Mouse (Mus musculus) heart, embryonic 14.5 days (tissue): Measurements from ENCODE around the gene Avpi1. TPM values are rescaled to one million over a fixed set of nuclear protein-coding genes. Genes with fewer than 3 reads are reported as not detected.

Source experiments
- ATAC-seq: fragments of 200-750 bp; cut with Nextera tagmentation; 2 replicates; pipeline ENCODE4 v1.8.0; 2017; ENCODE audit warnings: low read depth, moderate TSS enrichment; ENCODE audit not compliant: insufficient number of reproducible peaks, insufficient read depth, low FRiP score
- H3K27ac ChIP-seq, 2 experiments: fragments of 200-500 bp in 1 of 2; fragments of 300-500 bp in 1 of 2; sonication (generic) in 1 of 2; replicated peaks in 1 of 2; 2 replicates each; pipeline ENCODE4 v1.5.1; 2012 to 2014; ENCODE audit warnings: low read depth in 2 of 2, low read length in 2 of 2, control low read depth in 1 of 2, mild to moderate bottlenecking in 1 of 2, mixed read lengths in 1 of 2; ENCODE audit not compliant: control insufficient read depth in 1 of 2, insufficient read depth in 1 of 2
- H3K27me3 ChIP-seq: fragments of 300-500 bp; sonication (generic); 2 replicates; pipeline ENCODE4 v1.6.1; 2014; ENCODE audit warnings: mild to moderate bottlenecking, low read length, control low read depth; ENCODE audit not compliant: control insufficient read depth, insufficient read depth
- H3K36me3 ChIP-seq: fragments of 300-500 bp; sonication (generic); 2 replicates; pipeline ENCODE4 v1.6.1; 2014; ENCODE audit warnings: mild to moderate bottlenecking, control low read depth, low read length, mixed read lengths; ENCODE audit not compliant: control insufficient read depth, insufficient read depth
- H3K4me1 ChIP-seq, 2 experiments: fragments of 200-500 bp in 1 of 2; fragments of 300-500 bp in 1 of 2; sonication (generic) in 1 of 2; 2 replicates each; pipeline ENCODE4 v1.6.1; 2012 to 2014; ENCODE audit warnings: low read length in 2 of 2, control low read depth in 1 of 2, mixed read lengths in 1 of 2; ENCODE audit not compliant: control insufficient read depth in 2 of 2, insufficient read depth in 2 of 2
- H3K4me2 ChIP-seq: fragments of 300-500 bp; sonication (generic); 2 replicates; pipeline ENCODE4 v1.6.1; 2014; ENCODE audit warnings: mild to moderate bottlenecking, low read length
- H3K4me3 ChIP-seq, 2 experiments: fragments of 200-500 bp in 1 of 2; fragments of 300-500 bp in 1 of 2; sonication (generic) in 1 of 2; 2 replicates each; pipeline ENCODE4 v1.5.1; 2012 to 2014; ENCODE audit warnings: low read length in 2 of 2, mild to moderate bottlenecking in 2 of 2, control low read depth in 1 of 2, low read depth in 1 of 2, moderate library complexity in 1 of 2; ENCODE audit not compliant: control insufficient read depth in 1 of 2, insufficient read depth in 1 of 2
- H3K9ac ChIP-seq: fragments of 300-500 bp; sonication (generic); 2 replicates; pipeline ENCODE4 v1.6.1; 2014; ENCODE audit warnings: mild to moderate bottlenecking, low read length
- H3K9me3 ChIP-seq: fragments of 300-500 bp; sonication (generic); 2 replicates; pipeline ENCODE4 v1.6.1; 2016; ENCODE audit warnings: low read length, control low read depth; ENCODE audit not compliant: control insufficient read depth
- WGBS: fragments of 180-500 bp; shearing (Covaris S2); extraction: QIAGEN DNeasy Blood & Tissue Kit; methylation state at CpG from one replicate; pipeline ENCODE4 v1.1.7; 2014; 5-methylcytosine and 5-hydroxymethylcytosine counted together
- polyA plus RNA-seq: library from polyadenylated mRNA; unstranded; fragments of >200 nt; fragmentation: Nextera tagmentation; extraction: Ambion mirVana; gene quantifications from 2 replicates; pipeline ENCODE4 v1.2.1, GENCODE M21; 2014

The Avpi1 gene
- polyA plus RNA-seq, 1 experiment from 2014 or later = 38.2 TPM

DNA sequence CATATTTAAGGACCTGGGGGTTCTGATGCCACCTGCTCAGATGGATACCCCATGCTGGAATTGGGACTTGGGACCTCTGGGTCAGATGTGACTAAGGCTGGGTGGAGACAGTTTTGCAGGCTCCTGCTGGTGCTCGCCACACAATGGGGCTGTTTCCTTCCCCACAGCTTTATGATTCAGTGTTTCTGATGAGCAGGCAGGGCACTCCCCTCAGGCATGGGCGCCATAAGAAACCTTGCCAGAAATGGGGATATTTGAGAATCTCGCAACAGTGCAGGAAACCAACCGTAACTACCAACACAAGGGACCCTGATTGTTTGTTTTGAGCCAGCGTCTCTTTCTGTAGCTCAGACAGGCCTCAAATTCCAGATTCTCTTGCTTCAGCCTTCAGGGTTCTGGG, 2.2 kb upstream of the Avpi1 start:
- 76% methylated on average over 5 of the region's 5 CpGs for WGBS
- Histone ChIP-seq H3K4me3 (no peak overlapping the region), H3K27me3 (no peaks in the 10 kb centered on the region), H3K27ac (no peak overlapping the region), H3K36me3 (no peaks in the 10 kb centered on the region), H3K9ac (no peak overlapping the region), H3K9me3 (no peaks in the 10 kb centered on the region), H3K4me2 (no peak overlapping the region), H3K4me1 (peaks cover 23 to 32% of the 10 kb centered on the region in 2 experiments)
- no peak for ATAC-seq

DNA sequence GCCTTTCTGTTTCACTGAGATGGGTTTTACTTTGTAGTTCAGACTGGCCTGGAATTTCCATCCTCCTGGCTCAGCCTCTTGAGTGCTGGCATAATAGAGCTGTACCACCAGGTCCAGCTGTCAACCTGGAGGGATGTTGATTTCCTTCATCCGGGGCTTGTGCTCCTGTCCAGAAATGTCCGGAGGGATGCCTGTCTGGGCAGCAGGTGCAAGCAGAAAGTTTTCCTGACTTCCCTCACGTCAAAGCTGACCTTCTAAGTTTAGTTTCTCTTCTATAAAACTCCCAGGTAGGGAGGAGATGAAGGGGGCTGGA, 1.4 kb upstream of the Avpi1 start:
- ATAC-seq = no peak
- no peak overlapping the region for H3K4me2 ChIP-seq
- H3K4me1 ChIP-seq = peaks cover 25 to 39% of the 10 kb centered on the region in 2 experiments
- 71% methylated on average over 3 of the region's 3 CpGs for WGBS
- no peaks in the 10 kb centered on the region for H3K27me3 ChIP-seq
- no peaks in the 10 kb centered on the region for H3K36me3 ChIP-seq
- H3K4me3 ChIP-seq = no peak overlapping the region
- no peaks in the 10 kb centered on the region for H3K9me3 ChIP-seq
- no peak overlapping the region for H3K9ac ChIP-seq
- peak overlapping the region; percentile 83 to 91; a peak in 3 of 4 replicates for H3K27ac ChIP-seq

DNA sequence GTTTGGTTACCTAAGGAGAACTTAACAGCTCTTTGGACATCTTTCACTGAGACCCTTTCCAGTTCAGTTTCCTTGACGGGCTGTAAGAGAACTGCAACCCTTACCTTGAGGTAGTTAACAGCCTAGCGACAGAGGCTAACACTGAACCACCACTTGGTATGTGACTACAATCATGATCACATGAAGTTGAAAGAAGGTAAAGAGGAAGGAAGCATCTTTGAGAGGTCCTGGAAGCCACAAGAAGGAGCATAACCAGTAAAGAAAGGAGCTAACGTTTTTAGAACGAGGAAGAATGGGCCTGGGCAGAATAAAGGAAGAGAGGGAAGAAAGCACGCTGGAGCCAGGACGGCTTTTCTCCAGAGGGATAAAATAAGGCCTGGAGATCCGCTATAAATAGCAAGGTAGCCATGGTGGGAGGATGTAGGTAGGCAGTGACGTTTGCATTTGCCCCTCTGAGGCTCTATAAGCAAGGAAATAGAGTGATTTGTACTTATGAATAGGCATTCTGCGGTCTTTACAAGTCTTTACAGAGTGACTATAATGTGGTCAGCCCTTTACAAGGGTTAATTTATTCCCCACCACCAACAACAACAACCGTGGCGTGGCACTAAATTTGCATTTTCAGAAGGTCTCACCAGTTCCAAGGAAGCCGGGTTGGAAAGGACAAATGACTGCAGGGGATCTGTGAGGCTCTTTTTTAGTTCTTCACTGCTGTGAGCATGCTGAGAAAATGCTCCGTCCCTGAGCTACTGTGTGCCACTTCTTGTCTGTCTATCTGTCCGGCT, 842 bp upstream of the Avpi1 start:
- Histone ChIP-seq H3K27ac (peak overlapping the region; percentile 83 to 91), H3K27me3 (no peaks in the 10 kb centered on the region), H3K36me3 (peaks cover 5% of the 10 kb centered on the region; the same call in 1 of the 2 replicates), H3K4me3 (peak overlapping the region; percentile 65 to 70), H3K9ac (peak overlapping the region; percentile 60), H3K9me3 (no peaks in the 10 kb centered on the region), H3K4me2 (peak overlapping the region; percentile 96), H3K4me1 (peaks cover 25 to 41% of the 10 kb centered on the region in 2 experiments)
- WGBS = 34% methylated on average over 14 of the region's 14 CpGs
- ATAC-seq = no peak

DNA sequence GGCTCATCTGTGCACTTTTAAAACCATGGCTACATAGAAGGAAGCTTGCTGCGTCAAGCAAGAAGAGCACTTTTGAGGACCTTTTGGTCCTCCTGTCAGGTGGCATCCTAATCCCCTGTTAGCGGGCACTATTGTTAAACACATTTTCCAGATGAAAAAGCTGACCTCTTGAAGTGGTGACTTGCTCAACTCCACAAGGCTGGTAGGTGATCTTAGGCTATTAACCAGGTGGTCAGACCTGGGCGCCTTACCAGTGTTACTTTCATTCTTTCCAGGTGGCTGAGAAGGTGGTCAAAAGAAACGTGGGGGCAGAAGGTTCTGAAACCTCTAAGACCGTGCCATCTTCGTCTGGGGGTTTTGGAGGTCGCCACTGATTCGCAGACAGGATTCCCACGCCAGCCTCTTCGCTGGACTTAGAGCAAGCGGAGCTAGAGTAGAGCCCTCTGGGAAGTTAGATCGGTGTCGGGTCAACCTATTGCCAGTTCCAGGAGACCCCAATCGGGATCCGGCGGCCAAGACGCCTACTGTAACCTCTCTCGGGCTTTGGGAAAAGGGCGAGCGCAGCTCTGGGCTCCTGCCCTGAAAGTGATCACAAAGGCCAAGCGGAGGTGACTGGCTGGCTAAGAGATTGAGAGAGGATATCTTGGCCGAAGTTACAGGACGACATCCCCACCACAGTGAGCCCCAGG, 663 bp downstream of the Avpi1 start:
- peaks cover 25 to 41% of the 10 kb centered on the region in 2 experiments for H3K4me1 ChIP-seq
- H3K36me3 ChIP-seq = peaks cover 20% of the 10 kb centered on the region
- peak overlapping the region; percentile 65 to 70 for H3K4me3 ChIP-seq
- no peaks in the 10 kb centered on the region for H3K9me3 ChIP-seq
- ATAC-seq = no peak
- H3K4me2 ChIP-seq = peak overlapping the region; percentile 96
- WGBS = 4% methylated on average over 23 of the region's 23 CpGs
- H3K27ac ChIP-seq = peak overlapping the region; percentile 69 to 84
- H3K27me3 ChIP-seq = no peaks in the 10 kb centered on the region
- H3K9ac ChIP-seq = peak overlapping the region; percentile 92

DNA sequence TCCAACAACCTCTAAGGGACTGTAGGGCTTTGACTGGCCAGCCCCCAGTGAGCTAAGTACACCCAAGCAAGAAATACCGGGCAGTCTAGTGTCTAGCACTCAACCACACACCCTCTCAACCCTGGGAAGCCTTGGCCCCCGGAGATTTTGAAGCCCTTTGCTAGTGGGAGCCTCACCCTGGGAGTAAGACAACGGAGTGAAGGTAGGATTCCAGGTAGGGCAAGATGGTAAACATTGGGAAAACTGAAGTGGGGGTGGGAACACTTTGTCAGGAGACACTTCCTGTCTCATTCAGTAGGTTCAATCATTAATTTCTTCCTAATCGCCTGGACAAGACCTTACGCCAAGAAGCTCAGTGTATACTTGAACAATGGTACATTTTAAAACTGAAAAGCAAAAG, 1.8 kb downstream of the Avpi1 start:
- Histone ChIP-seq H3K27me3 (no peaks in the 10 kb centered on the region), H3K27ac (no peak overlapping the region), H3K9me3 (no peaks in the 10 kb centered on the region), H3K4me3 (no peak overlapping the region), H3K36me3 (peaks cover 32% of the 10 kb centered on the region), H3K4me2 (0 out of 2 replicates have a peak overlapping the region, but pooled peaks have one; percentile 6), H3K4me1 (peaks cover 25 to 41% of the 10 kb centered on the region in 2 experiments), H3K9ac (no peak overlapping the region)
- no peak for ATAC-seq
- WGBS = 86% methylated on average over 5 of the region's 5 CpGs

DNA sequence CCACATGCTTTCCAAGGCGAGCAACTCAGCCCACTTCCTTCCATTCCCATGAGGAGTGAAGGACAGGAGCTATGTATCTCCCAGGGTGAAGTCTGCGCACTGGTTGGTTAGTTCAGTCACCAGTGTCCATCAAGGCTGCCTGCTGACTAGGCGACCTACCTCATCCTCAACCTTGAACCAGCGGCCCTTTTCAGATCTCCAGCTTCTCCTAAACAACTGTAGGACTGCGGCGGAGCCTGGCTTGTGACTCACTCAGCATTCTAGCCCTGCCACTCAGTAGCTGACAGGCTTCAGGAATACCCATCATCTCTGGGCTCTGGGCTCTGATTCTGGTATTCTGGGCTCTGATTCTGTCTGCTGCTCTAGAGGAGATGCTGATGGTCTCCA, 2.6 kb downstream of the Avpi1 start:
- H3K9ac ChIP-seq = no peak overlapping the region
- no peak overlapping the region for H3K4me3 ChIP-seq
- H3K4me1 ChIP-seq = peaks cover 25 to 41% of the 10 kb centered on the region in 2 experiments
- 75% methylated on average over 6 of the region's 6 CpGs for WGBS
- no peak for ATAC-seq
- H3K4me2 ChIP-seq = 0 out of 2 replicates have a peak overlapping the region, but pooled peaks have one; percentile 11
- peaks cover 40% of the 10 kb centered on the region for H3K36me3 ChIP-seq
- H3K9me3 ChIP-seq = no peaks in the 10 kb centered on the region
- H3K27ac ChIP-seq = 0 out of 4 replicates have a peak overlapping the region, but pooled peaks of 1 of the 2 experiments have one; percentile 27
- no peaks in the 10 kb centered on the region for H3K27me3 ChIP-seq

DNA sequence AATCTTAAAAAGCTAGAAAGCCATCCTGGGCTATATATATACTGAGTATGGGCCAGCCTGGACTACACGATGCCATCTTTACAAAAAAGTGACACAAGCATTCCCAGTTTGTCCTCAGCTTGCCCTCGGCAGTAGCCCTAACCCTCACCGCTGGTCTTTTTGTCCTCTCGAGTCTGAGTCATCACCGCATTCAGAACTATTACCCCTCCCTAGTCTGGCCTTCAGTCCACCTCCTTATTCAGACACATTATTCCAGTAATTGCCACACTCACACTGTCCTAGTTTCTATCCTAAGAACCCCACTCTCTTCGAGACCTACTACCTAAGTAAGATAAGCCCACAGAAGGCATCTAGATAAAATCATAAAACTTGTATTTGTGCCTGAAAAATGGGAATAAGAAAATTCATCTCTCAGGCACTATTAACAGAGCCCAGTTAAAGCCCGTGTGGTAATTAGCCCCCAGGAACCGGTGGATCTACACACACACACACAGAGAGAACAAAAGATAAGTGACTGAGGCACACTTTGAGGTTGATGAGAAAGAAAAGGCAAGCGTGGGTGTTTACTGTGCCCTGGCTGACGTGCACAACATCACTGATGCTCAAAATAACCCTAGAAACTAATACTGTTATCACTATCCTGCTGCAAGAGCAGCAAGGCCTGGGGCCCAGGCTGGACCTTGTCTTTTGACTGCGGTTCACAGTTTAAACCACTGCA, 3.2 kb downstream of the Avpi1 start:
- Histone ChIP-seq H3K4me1 (peaks cover 25 to 41% of the 10 kb centered on the region in 2 experiments), H3K36me3 (peaks cover 45% of the 10 kb centered on the region), H3K4me3 (no peak overlapping the region), H3K9me3 (no peaks in the 10 kb centered on the region), H3K4me2 (0 out of 2 replicates have a peak overlapping the region, but pooled peaks have one; percentile 11), H3K27ac (0 out of 4 replicates have a peak overlapping the region, but pooled peaks of 1 of the 2 experiments have one; percentile 27), H3K9ac (no peak overlapping the region), H3K27me3 (no peaks in the 10 kb centered on the region)
- ATAC-seq = no peak
- 47% methylated on average over 11 of the region's 11 CpGs for WGBS
